Mouse (Mus musculus): ENCODE results near the gene Tpx2.

DNA sequence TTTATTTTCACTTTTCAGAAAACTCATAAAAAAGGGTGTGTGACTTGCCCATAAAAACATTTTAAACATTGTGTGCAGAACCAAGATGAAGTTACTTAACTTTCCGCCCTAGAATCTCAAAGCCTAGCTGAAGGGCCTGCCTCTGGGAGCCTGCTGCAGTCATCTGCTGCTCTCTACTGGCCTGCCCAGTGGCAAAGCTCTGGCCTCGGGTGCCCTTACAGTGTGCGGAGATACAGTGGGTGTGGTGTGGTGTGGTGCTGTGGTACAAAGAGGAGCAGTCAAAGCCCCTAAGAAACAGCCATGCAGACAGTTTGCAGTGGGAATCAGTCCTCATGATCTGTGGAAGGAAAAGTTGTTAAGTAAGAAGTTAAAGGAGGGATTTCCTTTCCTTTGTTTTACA, 39.5 kb downstream of the Tpx2 start:
- TF ChIP-seq CTCF (IDR thresholded peaks at IDR 0.05; ENCODE audit: low read depth, low read length) (no peak), GATA1 (IDR thresholded peaks at IDR 0.05; ENCODE audit: borderline replicate concordance, low read length) (no peak), TAL1 (conservative IDR thresholded peaks at IDR 0.05; ENCODE audit: low read depth, low read length) (no peak), POLR2AphosphoS5 (IDR thresholded peaks at IDR 0.05; ENCODE audit: insufficient replicate concordance, low read depth, low read length) (no peak), GATA2 (IDR thresholded peaks at IDR 0.05; ENCODE audit: borderline replicate concordance, low read depth, low read length) (no peak)
